10 mouse cellular contexts compared by ENCODE assay signal in the genomic region with DNA sequence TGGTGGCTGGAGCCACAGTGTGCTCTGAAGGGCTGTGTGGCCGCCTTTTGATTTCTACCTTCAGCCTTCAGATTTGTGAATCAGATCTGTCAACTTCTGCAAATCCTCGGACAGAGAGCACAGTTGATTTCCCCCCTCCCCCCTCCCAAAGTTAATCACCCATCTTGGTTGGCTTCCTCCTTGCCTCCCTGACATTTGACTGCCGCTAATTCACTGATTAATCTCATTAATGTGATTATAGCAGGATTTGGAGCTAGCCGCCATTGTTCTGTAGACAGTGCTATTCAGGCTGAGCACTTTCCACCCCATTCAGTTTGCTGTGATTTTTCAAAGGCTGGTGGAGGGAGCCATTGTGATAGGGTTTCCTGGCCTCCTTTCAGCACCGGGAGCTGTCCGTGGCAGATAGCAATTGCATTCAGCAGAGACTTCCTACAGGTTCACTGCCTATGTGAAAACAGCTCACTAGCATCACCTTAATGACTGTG. TPM values are rescaled to one million over a fixed set of nuclear protein-coding genes. Genes with fewer than 3 reads are reported as not detected.
DNase-seq lines count a peak whose midpoint lies in the region; ATAC-seq and TF ChIP-seq lines count a peak whose summit lies in the region.
"Had no signal": no experiment of that assay in that cellular context is flagged by ENCODE, and none has a peak within 500 bp of the region (broad histone marks: within the 10 kb centered on the region; RNA-seq: fewer than 3 reads in every experiment).

No protein-coding gene starts in this region.

- ATAC-seq in midbrain, postnatal 0 days (ENCODE audit: low FRiP score) = no peak
- no peak for ATAC-seq in monocyte, adult 5-6 weeks (replicated peaks; ENCODE audit: insufficient number of reproducible peaks, low FRiP score, low TSS enrichment, poor library complexity, severe bottlenecking)

- H3K4me2 ChIP-seq in midbrain, postnatal 0 days (ENCODE audit: low read depth, low read length, poor library complexity, severe bottlenecking) = peak overlapping the region; percentile 55
- H3K4me2 ChIP-seq: embryonic facial prominence, embryonic 13.5 days had no signal

- peak overlapping the region; percentile 39 for H3K4me3 ChIP-seq in midbrain, postnatal 0 days (ENCODE audit: low read depth, low read length)
- H3K4me3 ChIP-seq: embryonic facial prominence, embryonic 13.5 days had no signal

- peak; percentile 67 for DNase-seq in adrenal gland, postnatal 14 days
- DNase-seq in adrenal gland, adult 8-10 months = no peak
- peak; percentile 33 for DNase-seq in right cerebral cortex, adult 18-20 months
- no peak for DNase-seq in right cerebral cortex, postnatal 36 days (ENCODE audit: low spot score in 2 of 2)
- DNase-seq in forelimb bud, embryonic 11.5 days (ENCODE audit: low read depth, low spot score) = peak; percentile 70
- peak; percentile 67 for DNase-seq in midbrain, postnatal 0 days (ENCODE audit: low spot score)
- no peak for DNase-seq in layer of hippocampus, postnatal 25 days (ENCODE audit: extremely low spot score in 1 of 2, low spot score in 1 of 2)

- peaks cover 4% of the 10 kb centered on the region; the same call in 1 of the 2 replicates for H3K4me1 ChIP-seq in midbrain, postnatal 0 days (ENCODE audit: insufficient read depth, low read length)

- no peaks in the 10 kb centered on the region for H3K27me3 ChIP-seq in midbrain, postnatal 0 days (ENCODE audit: insufficient read depth, low read length)

- WGBS in midbrain, postnatal 0 days = under 1% methylated on average over 6 of the region's 6 CpGs

- H3K36me3 ChIP-seq in midbrain, postnatal 0 days (ENCODE audit: insufficient read depth, low read length) = no peaks in the 10 kb centered on the region
- H3K36me3 ChIP-seq: embryonic facial prominence, embryonic 13.5 days had no signal

- H3K9ac ChIP-seq in midbrain, postnatal 0 days (replicated peaks; ENCODE audit: low read length, poor library complexity, severe bottlenecking) = peak overlapping the region; percentile 60
- H3K9ac ChIP-seq: embryonic facial prominence, embryonic 13.5 days had no signal

- peak overlapping the region; percentile 87 for H3K27ac ChIP-seq in midbrain, postnatal 0 days (ENCODE audit: low read depth, low read length)
- H3K27ac ChIP-seq: embryonic facial prominence, embryonic 13.5 days had no signal

- TF ChIP-seq CTCF in midbrain, postnatal 0 days (IDR thresholded peaks at IDR 0.05) = no peak

- H3K9me3 ChIP-seq in midbrain, postnatal 0 days (ENCODE audit: low read length) = no peaks in the 10 kb centered on the region
- H3K9me3 ChIP-seq: embryonic facial prominence, embryonic 13.5 days had no signal

RNA-seq across cellular contexts. Expression of a gene that starts 2.1 kb away (rescaled TPM):
- 1.9 and 2.1 TPM in 2 replicates for total RNA-seq in adrenal gland, postnatal 14 days (2021)
- 1 to 10 TPM; 3.1 to 5.1 (median 4.0) TPM for total RNA-seq in adrenal gland, adult 8-10 months (2022)
- 104 and 130 TPM in 2 replicates for total RNA-seq in midbrain, postnatal 0 days (2014; rRNA removed)
- polyA plus RNA-seq in midbrain, postnatal 0 days (2015; fragmentation: Nextera tagmentation; extraction: Ambion mirVana) = 208 and 223 TPM in 2 replicates
- not detected in 3 replicates for total RNA-seq in monocyte, adult 5-6 weeks (2017)
- 100 to 1,000 TPM; 202 to 240 TPM for total RNA-seq in layer of hippocampus, postnatal 25 days (2021)
- polyA plus RNA-seq: C2C12 had no signal

Comparison
In these comparisons a context has a peak if more than half of its experiments do, and no peak if none do; other contexts are left out.
1. DNase-seq: peak in adrenal gland, postnatal 14 days (single experiment), right cerebral cortex, adult 18-20 months (single experiment), forelimb bud, embryonic 11.5 days (single experiment) and midbrain, postnatal 0 days (single experiment); none in adrenal gland, adult 8-10 months (single experiment), right cerebral cortex, postnatal 36 days (0 of 2) and layer of hippocampus, postnatal 25 days (0 of 2).
2. RNA of a gene that starts 2.1 kb away (total RNA-seq): 202 to 240 TPM in layer of hippocampus, postnatal 25 days and 104 to 130 TPM in midbrain, postnatal 0 days; 3.1 to 5.1 TPM in adrenal gland, adult 8-10 months, 1.9 to 2.1 TPM in adrenal gland, postnatal 14 days and not detected in monocyte, adult 5-6 weeks; every median in the first group is over 10 times any median in the second.